Mouse (Mus musculus) gastrocnemius, postnatal 4 days (tissue): Measurements from ENCODE around the gene Rapgef1. TPM values are rescaled to one million over a fixed set of nuclear protein-coding genes. Genes with fewer than 3 reads are reported as not detected.

Source experiments
- DNase-seq, 2 experiments: peaks; one replicate each; pipeline ENCODE4 v3.0.0; 2021 to 2022; ENCODE audit warnings: low spot score in 2 of 2, mixed read lengths in 2 of 2
- total RNA-seq, 2 experiments: library from RNA; stranded (reverse); gene quantifications; 2 replicates each; pipeline ENCODE4 v1.2.3; 2021

Gene Rapgef1
- total RNA-seq, 2 experiments from 2014 or later = 110 to 121 TPM

DNA sequence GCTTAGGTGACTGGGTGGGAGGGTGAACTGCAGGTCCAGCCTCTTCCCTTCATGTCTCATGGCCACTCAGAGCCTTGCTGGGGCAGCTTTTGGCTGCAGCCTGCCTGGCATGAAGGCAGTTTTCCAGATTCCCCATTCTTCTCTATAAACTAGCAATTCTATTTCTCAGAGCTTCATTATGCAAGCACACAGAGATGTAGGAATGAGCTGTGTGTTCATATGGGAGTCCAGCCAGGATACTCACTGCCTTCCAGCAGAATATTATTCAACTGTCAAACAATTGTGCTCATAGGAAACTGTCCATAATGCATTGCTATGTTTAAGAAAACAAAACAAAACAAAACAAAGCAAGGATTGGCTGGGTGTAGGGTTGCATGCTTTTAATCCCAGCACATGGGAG, 50.2 kb downstream of the Rapgef1 start:
- no peak for DNase-seq

DNA sequence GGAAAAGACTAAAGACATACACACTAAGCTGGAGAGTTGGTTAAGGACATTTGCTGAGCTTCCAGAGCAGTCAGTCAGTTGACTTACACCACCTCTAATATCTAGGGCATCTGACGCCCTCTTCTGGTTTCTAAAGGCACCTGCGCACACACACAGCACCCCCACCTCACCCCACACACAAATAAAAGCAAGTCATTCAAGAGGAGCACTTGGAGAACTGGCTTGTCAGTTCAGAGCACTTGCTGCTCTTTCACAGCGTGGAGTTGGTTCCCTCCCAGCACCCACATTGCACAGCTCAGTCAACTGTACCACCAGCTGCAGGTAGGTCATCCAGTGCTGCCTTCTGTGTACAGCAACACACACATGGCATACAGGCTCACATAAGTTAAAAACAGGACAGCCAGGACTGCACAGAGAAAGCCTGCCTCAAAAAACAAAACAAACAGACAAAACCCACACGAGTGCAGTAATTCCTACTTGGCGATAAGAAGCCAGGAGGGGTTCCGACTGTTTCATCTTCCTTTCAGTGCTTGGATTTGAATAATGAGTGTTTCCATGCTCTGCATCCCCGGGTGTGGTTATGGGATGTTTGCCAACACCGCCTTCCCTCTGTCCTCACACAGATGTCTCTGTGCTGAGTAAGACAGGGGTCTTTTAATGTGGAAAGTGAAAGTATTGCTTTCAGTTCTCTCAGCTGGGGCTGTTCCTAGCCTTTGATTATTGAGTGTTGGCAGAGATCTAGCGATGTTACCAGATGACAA, 50.9 kb downstream of the Rapgef1 start:
- DNase-seq = peak; percentile 46 to 62

DNA sequence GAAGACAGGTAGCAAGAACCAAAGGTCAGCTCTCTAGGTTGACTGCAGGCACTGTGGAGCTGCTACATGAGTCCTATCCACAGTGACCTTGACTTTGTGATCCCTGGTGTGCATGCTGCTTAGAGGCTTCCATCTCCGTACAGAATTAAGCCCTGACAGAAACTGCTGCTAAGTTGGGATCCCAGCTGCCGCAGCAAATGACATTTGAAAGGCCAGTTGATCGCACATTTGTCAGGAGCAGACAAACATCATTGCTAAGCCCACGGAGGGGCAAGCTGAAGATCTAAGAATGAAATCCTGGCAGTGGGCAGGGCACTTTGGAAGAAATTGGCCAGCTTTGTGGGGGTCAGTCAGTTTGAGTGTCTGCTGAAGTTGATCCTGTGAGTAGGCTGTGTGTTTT, 51.9 kb downstream of the Rapgef1 start:
- DNase-seq = no peak

DNA sequence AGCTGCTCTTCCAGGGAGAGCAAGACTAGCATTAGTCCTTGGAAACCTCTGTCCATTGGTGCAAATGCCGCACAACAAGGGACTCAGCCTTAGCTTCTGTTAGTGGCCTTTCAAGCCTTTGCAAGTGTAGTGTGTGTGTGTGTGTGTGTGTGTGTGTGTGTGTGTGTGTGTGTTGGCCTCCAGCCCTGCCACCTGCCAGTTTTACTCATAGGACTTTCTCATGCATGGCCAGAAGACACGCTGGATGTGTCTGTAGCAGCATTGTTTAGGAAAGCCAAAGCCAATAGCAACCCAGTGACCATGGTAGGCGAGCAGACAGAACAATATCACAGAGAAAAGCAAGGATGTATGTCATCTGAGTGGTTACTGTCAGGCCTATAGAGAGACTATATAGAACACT, 52.3 kb downstream of the Rapgef1 start:
- DNase-seq = no peak

DNA sequence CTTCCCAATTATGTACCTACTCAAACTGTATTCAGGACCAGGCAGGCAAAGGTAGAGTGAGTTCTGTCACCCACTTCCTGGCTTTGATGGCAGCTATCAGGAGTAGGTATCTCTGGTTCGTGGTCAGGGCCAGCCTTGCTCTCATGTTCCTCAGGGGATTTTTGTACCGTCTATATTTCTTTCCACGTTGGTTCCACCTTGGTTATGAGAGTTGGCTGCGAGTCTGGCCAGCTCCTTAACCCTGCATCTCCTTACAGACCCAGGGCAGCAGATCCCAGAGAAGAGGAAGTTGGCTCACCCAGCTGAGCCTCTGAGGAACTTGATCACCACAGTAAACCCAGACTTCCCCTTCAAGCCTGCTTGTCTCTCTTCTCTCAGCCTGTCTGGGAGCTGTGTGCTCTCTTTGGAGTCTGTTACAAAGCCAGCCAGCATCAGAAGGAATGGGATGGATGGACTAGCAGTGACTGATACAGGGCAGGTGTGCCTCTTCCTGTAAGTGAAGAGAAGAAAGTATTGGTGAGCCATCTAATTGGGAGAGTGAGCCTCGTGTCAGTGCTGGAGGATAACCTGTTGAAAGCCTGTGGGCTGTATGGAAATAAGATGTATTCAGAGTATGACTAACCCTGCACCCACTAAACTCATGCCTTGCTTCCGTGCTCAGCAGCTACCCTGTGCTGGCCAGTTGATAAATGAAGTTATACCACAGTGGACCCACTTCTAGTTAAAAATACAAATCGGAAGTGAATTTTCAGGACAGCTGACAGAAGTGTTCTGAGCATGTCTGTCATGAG, 53.4 kb downstream of the Rapgef1 start:
- DNase-seq = no peak

DNA sequence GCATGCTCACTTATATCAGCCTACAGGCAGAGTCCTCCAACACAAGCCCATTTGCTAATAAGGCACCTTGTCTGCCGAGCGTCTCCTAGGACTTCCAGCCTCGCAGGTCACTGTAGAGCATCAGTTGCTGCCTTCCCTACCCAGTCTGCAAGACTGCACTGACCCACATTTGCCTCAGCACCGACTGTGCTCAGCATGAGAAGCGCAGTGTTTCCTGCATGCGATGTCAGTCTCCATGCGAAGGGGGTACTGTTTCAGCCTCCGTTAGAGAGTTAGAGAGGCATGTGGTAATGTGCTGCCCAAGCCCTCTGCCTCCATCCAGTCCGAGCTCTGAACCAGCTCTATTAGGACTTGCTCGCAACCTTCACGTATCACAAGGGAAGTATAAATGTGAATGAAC, 54.6 kb downstream of the Rapgef1 start:
- DNase-seq = no peak

DNA sequence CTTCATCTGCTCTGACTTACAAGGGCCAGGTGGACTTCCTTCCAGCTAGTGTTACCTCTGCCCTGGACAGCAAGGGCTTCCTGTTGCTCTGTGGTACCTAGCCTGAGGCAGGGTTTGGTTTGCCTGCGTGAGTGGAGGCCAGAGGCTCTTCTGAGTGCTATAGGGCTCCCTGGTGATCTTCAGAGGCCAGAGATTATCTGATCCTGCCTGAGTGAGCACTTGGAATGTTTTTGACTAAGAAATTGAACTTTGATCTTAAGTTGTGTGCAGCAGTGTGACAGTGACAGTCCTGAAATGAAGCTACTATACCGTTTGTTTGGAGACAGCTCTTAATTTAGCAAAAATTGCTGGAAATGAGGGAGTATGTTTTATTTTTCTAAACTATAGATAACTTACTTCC, 55.0 kb downstream of the Rapgef1 start:
- no peak for DNase-seq

DNA sequence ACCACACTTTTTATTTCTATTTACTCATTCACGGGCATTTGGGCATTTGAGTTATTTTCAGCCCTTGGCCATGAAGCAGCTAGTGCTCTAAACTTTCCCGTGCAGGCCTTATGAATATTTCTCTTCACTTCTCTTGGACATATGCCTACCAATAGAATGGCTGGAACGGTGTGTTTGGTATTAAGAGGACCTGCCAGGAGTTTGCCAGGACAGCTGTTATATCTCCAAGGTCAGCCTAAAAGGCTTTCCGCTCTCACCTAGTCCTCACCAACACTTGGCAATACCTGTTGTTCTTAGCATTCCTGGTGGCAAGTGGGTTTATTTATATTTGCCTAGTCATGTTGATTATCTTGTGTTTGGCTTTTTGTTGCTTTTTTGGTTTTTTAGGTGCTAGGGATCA, 56.3 kb downstream of the Rapgef1 start:
- no peak for DNase-seq

DNA sequence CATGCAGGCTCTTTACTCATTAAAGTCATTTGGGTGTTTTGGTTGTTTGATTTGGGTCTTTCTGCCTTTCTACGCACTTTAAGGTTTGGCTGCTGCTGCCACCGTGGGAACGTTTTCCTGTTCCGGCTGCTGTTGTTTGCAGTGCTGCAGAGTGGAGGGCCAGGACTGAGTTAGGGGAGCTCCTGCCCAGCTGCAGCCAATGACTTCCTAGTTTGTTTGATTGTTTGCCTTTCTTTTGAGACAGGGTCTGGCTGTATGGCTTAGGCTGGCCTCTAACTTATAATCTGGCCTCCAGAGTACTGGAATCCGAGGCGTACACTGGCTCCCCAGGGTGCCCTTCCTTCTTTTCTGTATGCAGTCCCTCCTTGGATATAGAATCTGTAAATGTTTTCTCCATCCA, 57.0 kb downstream of the Rapgef1 start:
- DNase-seq = no peak

DNA sequence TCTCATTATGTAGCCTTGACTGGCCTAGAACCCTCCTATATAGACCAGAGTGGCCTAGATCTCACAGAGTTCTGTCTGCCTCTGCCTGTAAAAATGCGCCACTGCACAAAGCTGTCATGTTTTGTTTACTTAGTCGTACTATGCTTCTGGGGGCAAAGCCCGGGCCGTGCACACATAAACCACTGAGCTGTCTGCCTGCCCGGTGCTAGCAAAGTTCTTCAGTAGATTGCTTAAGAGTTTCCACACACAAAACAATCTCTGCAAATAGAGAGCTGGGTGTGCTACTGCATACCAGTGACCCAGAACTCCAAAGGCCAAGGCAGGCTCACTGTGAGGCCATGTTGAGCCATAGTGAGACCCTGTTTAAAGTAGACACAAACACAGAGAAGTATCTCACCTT, 58.3 kb downstream of the Rapgef1 start:
- no peak for DNase-seq

DNA sequence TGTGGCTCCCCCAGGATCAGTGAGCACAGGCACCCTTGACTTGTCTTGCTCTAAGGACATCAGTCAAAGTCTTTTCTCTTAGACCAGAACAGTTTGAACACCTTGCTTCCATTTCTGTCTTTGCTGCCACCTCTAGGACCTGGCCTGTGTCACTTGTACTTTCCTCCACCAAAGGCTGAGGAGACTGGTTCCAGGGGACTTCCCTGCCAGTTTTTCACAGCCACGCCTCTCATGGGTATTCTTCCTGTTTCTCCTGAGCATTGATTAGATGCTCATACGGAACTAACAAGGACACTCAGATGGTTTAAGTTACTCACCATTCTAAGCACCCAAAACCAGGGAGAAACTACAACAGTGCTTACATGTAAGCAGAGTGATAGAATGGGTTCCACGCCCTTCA, 59.0 kb downstream of the Rapgef1 start:
- no peak for DNase-seq

DNA sequence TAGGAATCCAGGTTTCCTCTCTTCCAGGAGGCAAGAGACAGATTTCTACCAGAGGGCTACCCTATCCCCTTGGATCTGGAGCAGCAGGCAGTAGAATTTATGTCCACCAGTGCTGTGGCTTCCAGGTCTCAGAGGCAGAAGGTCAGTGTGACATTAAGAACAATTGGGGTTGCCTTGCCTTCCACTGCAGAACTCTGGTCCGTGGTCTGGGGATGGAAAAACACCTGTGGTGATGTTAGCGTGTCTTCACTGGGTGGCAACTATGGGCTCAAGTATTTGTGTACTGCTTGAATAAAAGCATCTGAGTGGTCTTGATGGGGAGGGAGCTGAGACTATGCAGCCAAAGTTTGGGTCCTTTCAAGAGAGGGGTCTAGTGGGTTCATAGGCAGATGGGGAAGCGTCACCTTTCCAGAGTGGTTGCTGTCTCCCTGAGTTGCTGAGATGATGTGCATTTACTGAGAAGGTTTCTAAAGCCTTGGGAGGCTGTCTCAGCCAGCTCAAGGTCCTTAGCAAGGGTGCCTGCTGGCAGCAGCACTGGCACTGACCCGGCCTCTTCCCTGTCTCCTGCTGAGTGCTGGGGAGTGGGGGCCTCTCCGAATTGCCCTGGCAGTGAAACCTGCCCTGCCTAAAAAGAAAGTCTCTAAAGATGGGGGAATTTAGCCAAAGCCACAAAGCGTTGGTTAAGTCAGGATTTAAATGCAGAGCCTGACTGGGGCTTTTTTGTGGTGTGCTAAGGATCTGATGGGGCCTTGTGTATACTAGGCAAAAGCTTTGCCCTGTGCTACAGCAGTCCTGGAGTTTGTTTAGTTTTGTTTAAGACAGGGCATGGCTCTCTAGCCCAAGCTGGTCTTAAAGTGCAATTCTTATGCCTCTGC, 60.4 kb downstream of the Rapgef1 start:
- DNase-seq = no peak

DNA sequence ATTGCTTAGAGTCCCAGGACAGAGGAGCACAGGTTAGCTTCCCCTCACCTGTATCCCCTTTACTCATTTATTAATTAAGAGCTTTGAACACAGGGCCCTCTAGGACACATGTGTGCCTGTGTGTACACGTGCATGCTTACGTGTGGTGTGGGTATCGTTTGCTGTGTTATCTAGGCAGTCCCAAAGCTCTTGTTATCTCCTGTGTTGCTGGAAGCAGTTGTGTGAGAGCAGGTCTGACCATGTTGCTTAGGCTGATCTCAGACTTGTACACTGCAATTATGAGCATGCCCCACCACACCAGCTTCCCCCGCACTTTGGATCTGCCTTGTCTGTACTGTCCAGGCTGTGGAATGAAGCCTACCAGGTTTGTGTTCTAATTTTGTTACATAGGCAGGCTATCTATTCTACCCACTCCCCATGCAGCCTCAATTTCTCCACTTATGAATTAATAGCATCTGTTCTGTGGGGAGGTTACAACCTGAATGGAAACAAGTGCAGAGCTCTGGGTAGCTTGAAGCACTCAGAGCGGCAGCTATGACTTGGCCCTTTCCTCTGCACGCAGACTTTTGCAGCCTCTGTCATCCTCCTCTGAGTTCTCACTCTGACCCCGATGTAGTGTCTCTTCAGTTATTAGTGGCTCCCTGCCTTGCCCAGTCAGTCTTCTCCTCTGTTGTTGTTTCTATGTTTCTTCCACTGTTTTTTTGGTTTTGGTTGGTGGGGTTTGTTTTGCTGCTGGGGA, 63.9 kb downstream of the Rapgef1 start:
- DNase-seq = no peak

DNA sequence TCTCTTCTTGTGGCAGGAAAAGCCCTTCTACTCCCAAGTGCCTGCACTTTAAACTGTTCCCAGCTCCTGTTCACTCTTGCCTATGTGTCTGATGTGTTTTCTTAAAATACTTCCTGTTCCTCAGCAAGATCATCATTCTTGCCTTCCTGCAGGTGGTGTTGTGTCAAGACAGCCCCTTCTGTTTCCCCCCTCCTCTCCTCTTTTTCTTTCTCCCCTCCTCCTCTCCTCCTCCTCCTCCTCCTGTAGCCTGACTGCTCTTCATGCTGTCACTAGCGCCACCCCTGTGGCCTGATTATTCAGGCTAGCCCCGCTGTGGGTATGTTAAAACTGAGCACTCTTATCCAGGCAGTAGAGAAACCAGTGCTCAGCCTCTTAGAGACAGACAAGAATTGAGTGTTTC, 65.0 kb downstream of the Rapgef1 start:
- DNase-seq = no peak

DNA sequence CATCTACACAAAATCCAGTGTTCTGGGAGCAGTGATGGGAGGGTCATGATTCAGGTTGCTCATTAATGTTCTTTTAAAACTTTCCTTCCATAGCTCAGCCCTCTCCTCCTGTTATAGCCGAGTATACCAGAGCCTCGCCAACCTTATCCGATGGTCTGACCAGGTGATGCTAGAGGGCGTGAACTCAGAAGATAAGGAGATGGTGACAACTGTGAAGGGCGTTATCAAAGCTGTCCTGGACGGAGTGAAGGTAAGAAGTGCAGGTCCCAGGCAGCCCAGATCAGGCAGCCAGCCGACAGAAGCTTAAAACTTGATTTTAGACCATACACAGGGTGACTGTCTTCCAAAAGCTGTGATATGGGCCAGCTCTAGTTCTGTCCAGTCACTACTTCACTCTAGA, 69.5 kb downstream of the Rapgef1 start:
- DNase-seq = no peak

DNA sequence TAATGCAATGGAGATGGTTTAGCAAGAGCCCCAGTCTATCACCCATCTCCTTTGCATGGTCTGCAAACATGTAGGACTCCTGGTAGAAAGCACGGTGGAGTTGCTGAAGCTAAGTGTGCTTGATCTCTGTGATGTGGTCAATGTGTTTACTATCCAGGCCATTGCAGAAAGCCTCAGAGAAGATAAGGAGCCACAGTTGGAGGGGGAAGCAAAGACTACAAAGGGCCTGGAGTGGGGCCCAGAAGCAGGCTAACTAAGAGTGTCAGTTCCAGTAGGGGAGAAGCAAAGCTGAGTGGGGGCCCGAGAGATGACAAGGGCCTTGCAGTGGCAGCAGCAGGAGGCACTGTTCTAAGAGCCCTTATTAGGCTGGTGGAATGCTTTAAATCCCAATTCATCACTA, 70.0 kb downstream of the Rapgef1 start:
- DNase-seq = no peak

DNA sequence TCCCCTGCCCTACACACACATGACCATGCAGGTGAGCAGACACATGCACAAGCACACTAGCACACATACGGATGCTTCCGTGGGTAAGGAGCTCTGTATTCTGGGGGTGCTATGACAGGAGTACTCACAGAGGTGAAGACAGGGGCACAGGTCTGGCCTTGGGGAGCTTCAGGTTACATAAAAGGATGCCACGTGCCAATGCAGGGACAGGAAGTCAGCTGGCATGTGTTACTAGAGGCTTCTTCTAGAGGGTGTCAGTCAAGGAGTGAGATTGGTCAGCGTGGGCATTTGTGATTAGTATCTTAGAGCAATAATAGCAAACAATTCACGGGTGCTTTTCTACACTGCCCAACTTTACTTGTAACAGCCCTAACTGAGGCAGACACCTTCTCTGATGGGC, 71.5 kb downstream of the Rapgef1 start:
- no peak for DNase-seq

DNA sequence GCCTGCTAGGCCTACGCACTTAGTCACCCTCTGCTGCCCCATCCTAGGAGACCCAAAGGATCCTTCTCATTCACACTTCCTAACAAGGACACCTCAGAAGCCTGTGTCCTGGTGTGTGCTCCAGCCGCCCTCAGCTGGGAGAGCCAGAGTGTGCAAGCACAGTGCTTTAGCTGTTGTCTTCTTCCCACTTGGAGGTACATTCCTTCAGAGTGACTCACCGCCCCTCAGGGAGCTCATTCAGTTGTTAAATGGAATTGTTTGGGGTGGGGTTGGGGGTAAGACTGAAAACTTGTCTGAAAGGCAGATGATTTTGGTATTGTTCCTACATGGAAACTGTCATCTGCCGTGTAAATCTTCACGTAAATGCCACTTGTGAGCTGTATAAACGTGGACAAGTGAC, 72.0 kb downstream of the Rapgef1 start:
- DNase-seq = no peak

DNA sequence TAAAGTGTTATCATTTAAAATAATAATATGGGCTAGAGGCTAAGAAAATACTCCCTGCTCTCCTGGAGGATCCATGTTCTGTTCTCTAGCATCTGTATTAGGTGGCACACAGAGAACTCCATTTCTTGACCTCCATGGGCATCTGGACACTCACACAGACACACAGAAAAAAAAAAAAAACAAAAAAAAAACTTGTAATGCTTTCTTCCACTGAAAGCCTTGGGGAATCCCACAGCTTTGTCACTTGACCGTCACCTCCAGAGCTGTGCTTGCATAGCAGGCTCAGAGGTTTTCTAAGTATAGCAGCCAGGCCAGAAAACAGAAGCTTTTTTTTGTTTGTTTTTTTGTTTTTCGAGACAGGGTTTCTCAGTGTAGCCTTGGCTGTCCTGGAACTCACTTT, 72.7 kb downstream of the Rapgef1 start:
- no peak for DNase-seq

DNA sequence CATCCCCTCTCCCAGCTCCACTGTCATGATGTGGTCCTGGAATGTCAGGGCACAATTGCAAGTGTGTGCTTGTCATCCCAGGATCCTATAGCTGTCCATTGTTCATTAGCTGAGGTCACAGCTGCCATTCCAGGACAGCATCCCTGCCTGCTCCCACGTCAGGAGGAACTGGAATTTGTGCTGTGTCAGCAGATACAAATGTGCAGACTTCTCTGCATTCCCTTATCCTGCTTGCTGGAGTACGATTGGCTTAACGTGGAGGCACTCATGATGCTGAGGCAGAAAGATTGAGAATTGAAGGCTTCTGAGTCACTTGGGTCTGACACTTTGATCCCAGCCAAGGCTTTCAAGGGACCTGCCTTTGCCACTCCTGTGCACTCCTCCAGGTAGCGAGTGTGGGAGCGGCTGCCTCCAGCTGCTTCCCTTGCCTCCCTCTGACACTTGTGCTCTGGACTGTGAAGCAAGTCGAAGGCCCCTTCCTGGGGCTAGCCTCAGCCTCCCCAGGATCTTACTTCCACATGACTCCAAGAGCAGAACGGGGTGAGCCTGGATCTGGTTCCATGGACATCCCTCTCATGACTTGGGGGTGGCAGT, 76.8 kb downstream of the Rapgef1 start:
- no peak for DNase-seq
